Mouse (Mus musculus) layer of hippocampus, postnatal 14 days (tissue): ENCODE measurements around the gene St6gal1. TPM values are rescaled to one million over a fixed set of nuclear protein-coding genes. Genes with fewer than 3 reads are reported as not detected.

Source experiments
- DNase-seq, 2 experiments: peaks; one replicate each; pipeline ENCODE4 v3.0.0; 2021 to 2022; ENCODE audit warnings: low spot score in 2 of 2, mixed read lengths in 1 of 2
- total RNA-seq, 2 experiments: library from RNA; stranded (reverse); gene quantifications; 2 replicates each; pipeline ENCODE4 v1.2.3; 2021

St6gal1 gene
- total RNA-seq, 2 experiments from 2014 or later, result 15.4 to 17.5 TPM

DNA sequence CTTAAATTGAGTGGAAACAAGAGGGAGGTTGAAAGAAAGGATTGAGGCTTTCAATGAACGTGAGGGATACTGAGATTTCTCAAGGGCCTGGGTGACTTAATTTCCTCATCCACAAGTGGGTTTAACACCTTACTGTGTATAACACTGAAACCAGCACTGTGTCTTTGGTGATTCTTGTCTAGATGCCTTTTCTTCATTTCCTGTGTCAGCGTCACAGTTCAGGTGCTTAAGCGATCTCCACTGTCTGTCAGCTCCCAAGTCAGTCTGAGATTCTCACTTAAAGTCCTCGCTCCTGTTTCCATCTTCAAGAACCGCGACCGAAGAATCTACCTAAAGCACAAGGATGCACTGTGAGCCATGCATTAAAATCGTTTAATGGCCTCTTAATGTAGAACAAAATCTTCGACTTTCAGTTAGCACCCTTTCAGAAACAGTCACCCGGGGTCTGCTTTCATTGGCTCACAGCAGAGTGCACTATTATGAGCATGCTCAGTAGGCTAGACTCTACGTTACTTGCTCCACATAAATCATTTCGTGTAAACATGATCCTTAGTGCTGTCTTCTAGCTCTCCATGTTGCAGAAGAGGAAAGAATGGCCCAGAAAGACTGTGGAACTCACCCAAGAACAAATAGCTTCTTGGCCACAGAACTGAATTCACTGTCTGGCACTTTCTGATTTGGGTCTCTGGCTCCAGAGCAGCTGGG is 1.2 kb upstream of the St6gal1 start:
- DNase-seq, result peak in 1 of 2 experiments; percentile 30

DNA sequence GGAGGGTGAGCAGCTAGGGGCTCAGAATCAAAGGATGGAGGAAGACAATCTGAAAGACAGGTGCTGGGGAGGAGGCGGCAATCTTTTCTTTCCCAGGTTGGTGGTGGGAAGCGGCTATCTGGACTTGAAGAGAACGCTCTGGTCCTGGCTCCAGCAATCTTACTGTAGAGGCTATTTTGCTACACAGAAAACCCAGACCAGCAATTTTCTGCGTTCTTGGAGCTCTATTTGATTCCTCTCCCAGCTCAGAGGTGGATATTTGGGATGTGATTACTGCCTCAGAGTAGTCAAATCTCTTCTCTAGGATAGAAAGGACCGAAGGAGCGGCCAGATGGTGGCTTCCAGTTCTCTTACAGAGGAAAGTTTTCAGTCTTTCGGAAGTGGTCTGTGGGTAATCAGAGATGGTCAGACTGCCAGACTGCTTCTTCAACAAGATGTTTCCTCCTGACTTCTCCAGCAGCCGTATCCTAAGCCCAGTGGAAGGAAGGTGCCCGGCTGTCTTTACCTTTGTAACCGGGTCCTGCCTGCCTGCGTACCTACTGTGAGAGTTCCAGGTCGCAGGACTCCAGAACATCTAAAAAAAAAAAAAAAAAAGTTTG is 570 bp upstream of the St6gal1 start:
- peak in 1 of 2 experiments; percentile 16 for DNase-seq

GRCm38 (mm10) chr16:23225069-23225721 is 655 bp downstream of the St6gal1 start:
- DNase-seq, result peak in 1 of 2 experiments; percentile 22

DNA sequence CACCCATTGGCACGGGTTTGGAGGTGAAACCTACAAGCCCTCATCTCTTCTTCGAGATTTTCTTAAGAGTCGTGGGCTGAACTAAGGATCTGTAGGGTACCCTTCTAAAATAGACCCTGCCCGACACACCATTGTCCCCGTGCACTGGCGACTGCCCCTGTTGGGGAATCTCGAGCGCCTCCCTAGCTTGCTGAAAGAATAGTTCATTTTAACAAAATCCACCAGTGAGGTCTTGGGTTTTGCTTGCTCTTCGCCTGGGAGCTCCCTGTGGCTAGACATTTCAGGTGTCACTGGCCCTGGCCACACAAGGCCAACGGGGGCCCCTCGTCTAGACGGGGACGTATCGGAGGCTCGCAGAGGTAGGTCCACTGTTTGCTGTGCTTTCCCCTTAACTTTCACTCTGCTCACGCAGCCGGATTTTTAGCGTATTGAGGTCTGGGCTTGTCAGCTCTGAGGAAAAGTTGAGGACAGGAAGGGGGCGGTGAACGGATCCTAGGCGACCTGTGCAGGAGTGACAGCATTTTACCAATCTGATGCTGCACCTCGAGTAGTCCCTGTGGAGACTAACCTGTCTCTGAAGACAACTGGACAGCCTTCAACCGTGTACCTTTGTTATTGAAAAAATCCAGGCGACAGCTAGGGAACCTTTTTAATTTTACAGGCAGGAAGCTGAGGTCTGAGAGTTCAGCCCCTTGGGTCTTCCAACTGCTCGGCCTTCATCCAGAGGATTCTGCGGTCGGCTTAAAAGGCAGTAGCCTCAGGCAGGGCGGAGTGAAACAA is 1.5 kb downstream of the St6gal1 start:
- DNase-seq, result peak; percentile 64

DNA sequence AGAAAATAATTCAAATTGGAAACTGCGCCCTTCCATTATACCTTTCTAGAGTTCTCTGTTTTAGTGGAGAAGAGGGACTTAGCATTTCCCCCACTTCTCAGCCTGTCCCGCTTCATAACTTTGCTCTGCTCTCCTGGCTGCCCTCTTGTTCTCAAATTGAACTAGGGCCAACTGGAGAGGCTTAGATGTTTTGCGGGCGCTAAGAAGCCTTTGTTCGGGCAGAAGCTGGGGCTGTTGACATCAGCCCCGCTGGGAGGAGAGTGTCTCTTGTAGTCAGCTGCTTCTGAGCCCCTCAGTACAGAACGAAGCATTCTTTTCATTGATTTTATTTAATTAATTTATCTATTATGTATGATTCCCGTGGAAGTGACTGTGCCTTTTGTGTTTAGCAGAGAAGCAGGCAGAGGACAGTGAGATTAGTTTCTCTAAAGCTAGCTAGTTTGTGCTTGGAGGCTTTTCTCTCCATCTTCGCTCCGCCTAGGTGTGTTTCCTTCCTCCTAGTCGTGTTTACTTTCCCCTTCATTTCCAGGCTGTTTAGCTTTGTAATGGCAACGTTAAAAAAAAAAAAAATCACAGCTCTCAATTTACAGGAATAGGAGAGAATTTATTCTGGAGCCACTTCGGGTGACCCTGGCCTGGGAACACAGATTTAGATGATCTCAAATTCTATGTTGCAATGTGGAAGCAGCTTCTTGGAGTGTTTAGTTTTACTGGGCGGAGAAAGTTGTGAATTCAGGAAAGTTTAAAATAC is 2.2 kb downstream of the St6gal1 start:
- DNase-seq, result peak in 1 of 2 experiments; percentile 60

- DNase-seq, result no peak
Observed at GRCm38 (mm10) chr16:23227851-23228250, 3.3 kb downstream of the St6gal1 start.

DNA sequence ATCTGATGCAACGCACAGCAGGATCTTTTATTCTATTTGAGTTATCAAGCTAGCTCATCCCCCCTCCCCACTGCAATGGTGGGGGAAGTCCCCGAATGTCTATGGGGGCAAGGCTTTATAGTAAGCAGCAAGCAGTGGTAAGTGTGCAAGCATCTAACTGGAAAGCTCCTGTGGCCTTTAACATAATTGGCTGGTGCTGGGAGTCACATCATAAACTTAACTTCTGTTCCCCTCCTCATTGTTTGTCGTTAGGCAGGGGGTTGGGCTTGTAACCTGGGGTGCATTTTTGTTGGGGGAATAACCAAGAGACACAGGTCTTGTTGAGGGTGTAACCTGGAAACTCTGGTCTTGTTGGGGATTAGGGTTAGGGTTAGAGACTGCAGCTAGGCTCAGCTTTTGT is 3.9 kb downstream of the St6gal1 start:
- no peak for DNase-seq

DNA sequence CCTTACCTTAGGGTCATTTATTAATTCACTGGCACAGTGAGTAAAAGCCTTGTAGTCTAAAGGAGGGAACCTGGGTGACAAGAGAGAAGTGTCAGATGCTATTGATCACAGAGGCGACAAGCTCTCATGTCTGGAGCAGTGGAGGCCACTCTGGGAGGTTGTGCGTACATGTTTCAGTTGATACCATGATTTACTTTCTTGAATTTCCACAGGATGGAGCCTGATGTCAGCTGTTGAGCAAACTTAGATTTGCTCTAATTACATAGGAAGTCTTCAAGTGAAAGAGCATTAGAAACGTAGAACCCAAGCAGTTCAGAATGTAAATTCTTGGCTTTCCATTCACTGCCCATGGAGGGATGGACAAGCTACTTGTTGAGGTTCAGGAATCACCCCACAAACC is 5.4 kb downstream of the St6gal1 start:
- no peak for DNase-seq

- DNase-seq, result no peak
Observed at GRCm38 (mm10) chr16:23231168-23231567, 6.6 kb downstream of the St6gal1 start.

DNA sequence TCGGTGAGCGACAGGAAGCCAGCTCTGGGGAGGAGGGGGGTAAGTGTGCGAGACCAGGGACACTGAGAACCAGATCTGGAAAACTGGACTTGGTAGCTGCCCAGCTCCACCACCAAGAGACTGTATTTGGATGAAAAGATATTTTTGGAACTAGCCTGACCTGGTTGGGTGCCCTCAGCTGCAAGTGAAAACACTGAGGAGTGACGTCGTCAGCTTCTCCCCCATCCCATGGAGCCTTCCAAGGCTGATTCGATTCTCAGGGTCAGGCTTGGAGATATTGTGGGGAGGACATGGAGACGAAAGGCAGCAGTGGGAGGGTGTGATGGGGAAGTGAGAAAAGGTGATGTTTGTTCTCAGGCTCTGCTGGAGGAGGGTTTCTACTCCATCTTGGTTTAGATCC is 8.2 kb downstream of the St6gal1 start:
- DNase-seq, result no peak

DNA sequence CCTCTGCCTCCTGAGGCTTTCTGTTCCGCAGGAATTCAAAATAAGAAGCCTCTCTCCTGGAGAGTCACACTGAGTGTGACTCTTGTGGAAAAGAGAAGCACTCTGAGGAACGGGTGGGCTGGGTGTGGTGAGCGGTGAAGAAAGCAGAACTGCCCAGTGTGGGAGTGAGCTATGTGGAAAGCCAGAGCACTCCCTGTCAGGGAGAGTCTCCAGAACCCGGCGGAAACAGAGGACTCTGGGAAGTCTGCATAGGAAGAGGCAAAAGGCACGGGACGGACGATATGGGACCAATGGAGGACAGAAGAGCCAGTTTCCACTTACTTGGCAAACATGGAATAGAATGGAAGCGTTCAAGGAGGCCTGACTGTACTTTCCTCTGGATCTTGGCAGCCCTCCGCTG is 9.0 kb downstream of the St6gal1 start:
- DNase-seq, result no peak

DNA sequence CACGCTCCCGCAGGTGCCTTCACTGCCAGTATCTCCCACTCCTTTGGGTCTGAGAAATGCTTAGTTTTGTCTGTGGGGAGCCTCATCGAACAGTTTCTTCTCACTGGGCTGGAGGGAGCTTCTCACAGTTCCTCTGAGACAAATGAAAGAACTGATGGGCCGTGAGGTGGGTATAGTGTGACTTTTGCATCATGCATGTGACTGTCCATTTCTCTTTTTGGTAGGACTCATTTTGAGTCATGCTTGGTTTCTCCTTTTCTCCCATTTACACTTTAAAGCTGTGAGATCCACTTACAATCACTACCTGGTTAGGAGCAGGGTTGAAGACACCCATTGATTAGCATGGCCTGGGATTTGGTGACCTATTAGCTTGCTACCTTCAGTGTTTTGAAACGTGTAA is 10.0 kb downstream of the St6gal1 start:
- DNase-seq, result no peak

DNA sequence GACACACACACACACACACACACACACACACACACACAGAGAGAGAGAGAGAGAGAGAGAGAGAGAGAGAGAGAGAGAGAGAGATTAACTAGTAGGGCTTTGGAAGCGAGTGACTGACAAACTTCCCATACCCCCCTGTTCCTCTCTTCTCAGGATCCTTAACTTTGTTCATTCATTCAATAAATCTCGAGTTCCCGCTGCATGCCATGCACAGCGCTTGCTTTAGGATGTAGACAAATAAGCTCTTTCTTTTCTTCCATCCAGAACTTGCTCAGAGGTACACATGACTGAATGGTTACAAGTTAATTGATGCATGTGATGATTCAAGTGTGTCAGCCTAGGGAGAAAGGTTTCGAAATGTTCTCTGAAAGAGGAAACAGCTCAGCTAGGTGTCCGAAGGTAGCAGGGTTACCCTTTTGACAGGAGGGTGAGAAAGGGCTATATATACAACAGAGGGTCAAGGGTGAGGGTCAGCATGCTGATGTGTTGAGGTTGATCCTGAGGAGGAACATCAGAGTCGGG is 10.7 kb downstream of the St6gal1 start:
- DNase-seq, result no peak

- DNase-seq, result no peak
Observed at GRCm38 (mm10) chr16:23239583-23239982, 15.0 kb downstream of the St6gal1 start.

- peak; percentile 86 to 93 for DNase-seq
Observed at GRCm38 (mm10) chr16:23240049-23240949, 15.8 kb downstream of the St6gal1 start.

GRCm38 (mm10) chr16:23240950-23241259 is 16.4 kb downstream of the St6gal1 start:
- DNase-seq, result no peak

DNA sequence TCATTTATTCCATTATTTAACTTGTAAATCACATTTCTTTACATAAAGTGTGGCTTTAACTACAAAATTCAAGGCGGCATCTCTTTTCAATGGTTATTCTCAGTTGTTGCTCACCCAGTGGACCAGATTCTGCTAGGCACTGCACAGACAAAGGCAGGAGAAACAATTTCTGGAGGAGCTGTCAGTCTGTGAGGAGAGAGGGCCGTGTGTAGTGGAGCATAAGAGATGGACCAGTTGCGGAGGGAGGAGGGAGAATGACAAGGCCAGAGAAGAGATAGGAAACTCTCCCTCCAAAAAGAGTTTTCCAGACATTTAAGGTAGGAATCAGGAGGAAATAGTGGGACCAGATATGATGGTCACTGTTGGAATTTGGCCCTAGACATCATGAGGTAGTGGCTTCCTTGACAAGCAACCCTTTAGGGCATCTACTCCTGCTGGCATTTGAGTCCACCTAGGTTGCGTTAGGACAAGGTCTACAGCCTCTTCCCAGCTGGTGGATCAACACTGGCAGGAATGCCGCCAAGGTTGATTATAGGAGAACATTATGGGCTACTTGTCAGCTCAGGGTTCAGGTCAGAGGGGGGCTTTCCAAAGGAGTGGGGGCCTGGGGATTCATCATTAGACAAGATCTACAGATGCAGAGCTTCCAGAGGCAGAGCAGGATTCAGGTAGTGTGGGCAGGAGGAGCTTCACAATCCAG is 19.3 kb downstream of the St6gal1 start:
- no peak for DNase-seq

GRCm38 (mm10) chr16:23244486-23244885 is 19.9 kb downstream of the St6gal1 start:
- no peak for DNase-seq

- DNase-seq, result no peak
Observed at GRCm38 (mm10) chr16:23249285-23249684, 24.7 kb downstream of the St6gal1 start.
